Mouse (Mus musculus): ENCODE data around the gene Car11. TPM values are rescaled to one million over a fixed set of nuclear protein-coding genes. Genes with fewer than 3 reads are reported as not detected.
A peak's percentile ranks its signal among the peaks of the same experiment; 100 is the strongest.

The Car11 gene
- polyA plus RNA-seq, 1 experiment: 3.6 TPM

DNA sequence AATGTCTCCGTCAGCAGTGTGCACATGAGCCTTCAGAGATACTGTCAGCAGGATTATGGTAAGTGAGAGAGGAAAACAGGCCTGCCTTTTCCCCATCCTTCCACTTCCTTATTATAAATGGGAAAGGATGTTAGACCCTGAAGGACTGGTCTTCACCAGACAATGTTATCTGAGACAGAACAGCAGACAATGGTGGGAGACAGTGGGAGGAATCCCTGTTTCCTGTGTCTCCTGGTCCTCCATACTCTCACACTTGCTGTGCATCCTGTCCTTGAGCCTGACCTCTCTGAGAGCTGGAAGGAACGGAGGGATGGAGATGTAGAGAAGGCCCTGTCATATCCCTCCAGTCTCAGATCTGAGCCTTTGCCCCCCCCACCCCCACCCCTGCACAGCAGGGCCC, 7.3 kb upstream of the Car11 start:
- H3K79me2 ChIP-seq (ENCODE audit: control insufficient read depth, insufficient read depth): no peaks in the 10 kb centered on the region
- no peaks in the 10 kb centered on the region for H3K36me3 ChIP-seq (ENCODE audit: control insufficient read depth, insufficient read depth)
- no peak overlapping the region for H3K4me2 ChIP-seq (ENCODE audit: low read depth)
- no peaks in the 10 kb centered on the region for H3K27me3 ChIP-seq (ENCODE audit: control insufficient read depth, insufficient read depth, insufficient read length)
- no peak overlapping the region for H3K4me3 ChIP-seq
- no peak overlapping the region for H3ac ChIP-seq (ENCODE audit: control insufficient read depth, insufficient read length)
- TF ChIP-seq SRF (IDR thresholded peaks at IDR 0.05; ENCODE audit: control insufficient read depth, insufficient read length, low read depth): no peak
- no peak for TF ChIP-seq TCF12 (IDR thresholded peaks at IDR 0.05; ENCODE audit: insufficient read depth, poor library complexity, severe bottlenecking)
- no peak for TF ChIP-seq POLR2A (IDR thresholded peaks at IDR 0.05; ENCODE audit: insufficient read length, low read depth)
- TF ChIP-seq POLR2AphosphoS2 (IDR thresholded peaks at IDR 0.05; ENCODE audit: insufficient read length, low read depth): no peak
- no peak for TF ChIP-seq E2F4 (IDR thresholded peaks at IDR 0.05; ENCODE audit: insufficient read depth)
- no peak for TF ChIP-seq REST (IDR thresholded peaks at IDR 0.05; ENCODE audit: insufficient read depth, insufficient read length)

DNA sequence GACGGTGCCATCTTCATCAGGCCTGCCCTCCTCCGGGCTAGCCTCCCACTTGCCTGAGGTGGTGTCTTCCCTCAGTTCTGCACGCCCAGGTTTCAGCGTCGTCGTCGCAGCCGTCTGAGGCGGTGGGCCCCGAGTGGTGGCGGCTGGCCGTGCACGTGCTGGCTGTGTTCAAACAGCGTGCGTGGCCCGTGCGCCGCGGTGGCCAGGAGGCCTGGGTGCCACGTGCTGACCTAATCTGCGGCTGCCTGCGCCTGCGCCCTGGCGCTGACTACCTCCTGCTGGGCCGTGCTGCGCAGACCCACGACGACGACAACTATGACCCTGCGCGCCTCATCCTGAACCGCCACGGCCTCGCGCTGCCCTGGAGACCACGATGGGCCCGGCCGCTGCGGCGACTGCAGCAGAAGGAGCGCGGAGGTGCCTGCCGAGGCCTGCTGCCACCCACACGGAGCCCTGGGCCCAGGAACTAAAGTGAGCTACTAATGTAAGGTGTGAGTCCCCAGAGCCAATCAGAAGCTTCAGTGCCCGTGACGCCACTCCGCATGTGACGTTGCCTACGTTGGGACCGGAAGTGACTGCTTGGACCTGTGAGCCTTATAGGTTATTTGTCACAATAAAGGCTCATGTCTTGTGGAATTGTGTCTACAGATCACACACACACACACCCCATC, 5.6 kb upstream of the Car11 start, which contains the start of gene Sec1:
Gene Sec1, minus strand, starts transcription at position 482 of the 671 bp plus-strand sequence.
- Histone ChIP-seq H3K27me3 (ENCODE audit: control insufficient read depth, insufficient read depth, insufficient read length) (no peaks in the 10 kb centered on the region), H3K4me2 (ENCODE audit: low read depth) (no peak within 1 kb of the TSS), H3K4me3 (no peak within 1 kb of the TSS), H3K36me3 (ENCODE audit: control insufficient read depth, insufficient read depth) (no peaks in the 10 kb centered on the region), H3ac (ENCODE audit: control insufficient read depth, insufficient read length) (no peak within 1 kb of the TSS), H3K79me2 (ENCODE audit: control insufficient read depth, insufficient read depth) (no peaks in the 10 kb centered on the region)
- TF ChIP-seq TCF3 (IDR thresholded peaks at IDR 0.05; ENCODE audit: insufficient read length, low read depth) (no peak), MAX (IDR thresholded peaks at IDR 0.05; ENCODE audit: low read depth) (no peak)

DNA sequence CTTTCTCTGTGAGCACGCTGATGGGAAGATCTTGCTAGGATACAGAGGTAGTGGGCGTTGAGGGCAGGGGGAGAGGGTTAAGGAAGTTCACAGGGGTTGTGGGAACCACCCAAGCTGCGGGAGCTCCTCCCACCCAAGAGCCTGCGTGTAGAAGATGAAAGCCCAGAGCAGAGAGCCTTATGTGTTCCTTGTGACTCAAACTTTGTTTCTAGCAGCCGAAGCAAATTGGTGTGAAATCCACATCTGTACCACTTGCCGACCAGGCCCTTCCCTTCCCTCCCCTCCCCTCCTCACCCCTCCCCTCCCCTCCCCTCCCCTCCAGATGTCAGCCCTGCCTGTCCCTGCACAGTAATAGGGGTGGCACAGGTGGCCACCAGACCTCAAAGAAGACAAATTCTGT, 4.5 kb upstream of the Car11 start:
- no peak overlapping the region for H3K4me2 ChIP-seq (ENCODE audit: low read depth)
- no peaks in the 10 kb centered on the region for H3K36me3 ChIP-seq (ENCODE audit: control insufficient read depth, insufficient read depth)
- peaks cover 10% of the 10 kb centered on the region for H3K27me3 ChIP-seq (ENCODE audit: control insufficient read depth, insufficient read depth, insufficient read length)
- no peak overlapping the region for H3K4me3 ChIP-seq
- no peak overlapping the region for H3ac ChIP-seq (ENCODE audit: control insufficient read depth, insufficient read length)
- TF ChIP-seq MYOG (IDR thresholded peaks at IDR 0.05; ENCODE audit: control insufficient read depth in 1 of 3, insufficient read depth in 1 of 3, insufficient read length in 2 of 3, low read depth in 2 of 3) (no peak), CEBPB (IDR thresholded peaks at IDR 0.05; ENCODE audit: insufficient read depth, poor library complexity, severe bottlenecking) (no peak), MAX (IDR thresholded peaks at IDR 0.05; ENCODE audit: low read depth) (no peak), USF1 (IDR thresholded peaks at IDR 0.05; ENCODE audit: low read depth) (no peak), REST (IDR thresholded peaks at IDR 0.05; ENCODE audit: insufficient read depth, insufficient read length) (no peak), TCF12 (IDR thresholded peaks at IDR 0.05; ENCODE audit: insufficient read depth, poor library complexity, severe bottlenecking) (no peak), SRF (IDR thresholded peaks at IDR 0.05; ENCODE audit: control insufficient read depth, insufficient read length, low read depth) (no peak)
- no peaks in the 10 kb centered on the region for H3K79me2 ChIP-seq (ENCODE audit: control insufficient read depth, insufficient read depth)

DNA sequence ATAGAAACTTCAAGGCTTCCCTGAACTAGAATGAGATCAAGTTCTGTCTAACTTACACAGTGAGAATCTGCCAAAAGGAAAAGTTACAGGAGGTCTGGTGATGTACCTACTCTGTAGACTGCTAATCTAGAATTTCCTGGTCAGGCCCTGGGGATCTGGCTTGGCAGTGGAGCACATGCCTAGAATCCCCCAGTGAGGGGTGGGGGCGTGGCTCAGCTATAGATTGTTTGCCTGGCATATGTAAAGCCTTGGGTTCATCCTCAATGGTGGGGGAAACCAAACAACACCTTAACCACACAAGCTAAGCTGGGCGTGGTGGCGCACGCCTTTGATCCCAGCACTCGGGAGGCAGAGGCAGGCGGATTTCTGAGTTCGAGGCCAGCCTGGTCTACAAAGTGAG, 1.7 kb upstream of the Car11 start:
- Histone ChIP-seq H3K79me2 (ENCODE audit: control insufficient read depth, insufficient read depth) (no peaks in the 10 kb centered on the region), H3ac (ENCODE audit: control insufficient read depth, insufficient read length) (no peak overlapping the region), H3K4me2 (ENCODE audit: low read depth) (no peak overlapping the region), H3K36me3 (ENCODE audit: control insufficient read depth, insufficient read depth) (no peaks in the 10 kb centered on the region), H3K4me3 (no peak overlapping the region), H3K27me3 (ENCODE audit: control insufficient read depth, insufficient read depth, insufficient read length) (peaks cover 16% of the 10 kb centered on the region)
- no peak for TF ChIP-seq E2F4 (IDR thresholded peaks at IDR 0.05; ENCODE audit: insufficient read depth)
- TF ChIP-seq POLR2A (IDR thresholded peaks at IDR 0.05; ENCODE audit: insufficient read length, low read depth): no peak
- no peak for TF ChIP-seq TCF3 (IDR thresholded peaks at IDR 0.05; ENCODE audit: insufficient read length, low read depth)
- TF ChIP-seq TCF12 (IDR thresholded peaks at IDR 0.05; ENCODE audit: insufficient read depth, poor library complexity, severe bottlenecking): no peak
- TF ChIP-seq MYOD1 (IDR thresholded peaks at IDR 0.05; ENCODE audit: control insufficient read depth in 1 of 3, insufficient read length in 2 of 3, low read depth in 2 of 3): no peak
- TF ChIP-seq USF1 (IDR thresholded peaks at IDR 0.05; ENCODE audit: low read depth): no peak
- TF ChIP-seq CEBPB (IDR thresholded peaks at IDR 0.05; ENCODE audit: insufficient read depth, poor library complexity, severe bottlenecking): no peak
- no peak for TF ChIP-seq REST (IDR thresholded peaks at IDR 0.05; ENCODE audit: insufficient read depth, insufficient read length)
- no peak for TF ChIP-seq SRF (IDR thresholded peaks at IDR 0.05; ENCODE audit: control insufficient read depth, insufficient read length, low read depth)
- TF ChIP-seq MYOG (IDR thresholded peaks at IDR 0.05; ENCODE audit: control insufficient read depth in 1 of 3, insufficient read depth in 1 of 3, insufficient read length in 2 of 3, low read depth in 2 of 3): no peak
- no peak for TF ChIP-seq MAX (IDR thresholded peaks at IDR 0.05; ENCODE audit: low read depth)
- no peak for TF ChIP-seq POLR2AphosphoS2 (IDR thresholded peaks at IDR 0.05; ENCODE audit: insufficient read length, low read depth)

DNA sequence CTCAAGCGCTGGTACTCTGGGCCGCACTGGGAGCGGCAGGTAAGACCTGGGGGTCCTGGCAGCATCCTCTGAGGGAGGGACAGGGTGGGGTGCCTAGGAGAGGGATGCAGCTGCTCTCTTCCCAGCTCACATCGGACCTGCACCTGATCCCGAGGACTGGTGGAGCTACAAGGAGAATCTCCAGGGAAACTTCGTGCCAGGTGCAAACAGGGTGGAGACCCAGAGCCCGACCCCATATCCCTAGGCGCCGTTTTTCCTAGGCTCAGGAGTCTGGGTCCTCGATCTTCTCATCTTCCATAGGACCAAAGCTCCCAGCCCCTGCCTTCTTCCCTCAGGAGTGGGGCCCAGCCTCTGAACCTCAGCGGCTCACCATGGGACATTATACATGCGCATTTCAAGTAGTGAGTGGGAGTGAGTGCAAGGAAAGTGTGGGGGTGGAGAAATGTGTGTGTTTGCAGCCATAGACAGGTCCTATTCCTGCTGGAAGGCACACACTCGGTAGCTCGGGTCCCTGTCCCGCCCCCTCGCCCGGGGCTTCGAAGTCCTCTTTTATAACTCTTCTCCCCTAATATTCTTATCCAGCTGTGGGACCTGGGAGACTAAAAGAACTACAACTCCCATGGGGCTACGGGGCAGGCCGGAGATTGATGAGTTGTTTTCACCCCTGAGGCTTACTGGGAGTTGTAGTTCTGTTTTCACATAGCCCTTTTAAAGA, 815 bp downstream of the Car11 start:
- no peak overlapping the region for H3ac ChIP-seq (ENCODE audit: control insufficient read depth, insufficient read length)
- H3K79me2 ChIP-seq (ENCODE audit: control insufficient read depth, insufficient read depth): no peaks in the 10 kb centered on the region
- no peaks in the 10 kb centered on the region for H3K36me3 ChIP-seq (ENCODE audit: control insufficient read depth, insufficient read depth)
- H3K27me3 ChIP-seq (ENCODE audit: control insufficient read depth, insufficient read depth, insufficient read length): peaks cover 16% of the 10 kb centered on the region
- peak overlapping the region; percentile 8 for H3K4me3 ChIP-seq
- no peak for TF ChIP-seq MYOD1 (IDR thresholded peaks at IDR 0.05; ENCODE audit: control insufficient read depth in 1 of 3, insufficient read length in 2 of 3, low read depth in 2 of 3)
- TF ChIP-seq MAX (IDR thresholded peaks at IDR 0.05; ENCODE audit: low read depth): no peak
- TF ChIP-seq MYOG (IDR thresholded peaks at IDR 0.05; ENCODE audit: control insufficient read depth in 1 of 3, insufficient read depth in 1 of 3, insufficient read length in 2 of 3, low read depth in 2 of 3): no peak
- TF ChIP-seq TCF3 (IDR thresholded peaks at IDR 0.05; ENCODE audit: insufficient read length, low read depth): no peak
- no peak for TF ChIP-seq SRF (IDR thresholded peaks at IDR 0.05; ENCODE audit: control insufficient read depth, insufficient read length, low read depth)
- TF ChIP-seq USF1 (IDR thresholded peaks at IDR 0.05; ENCODE audit: low read depth): no peak
- no peak for TF ChIP-seq POLR2AphosphoS2 (IDR thresholded peaks at IDR 0.05; ENCODE audit: insufficient read length, low read depth)
- no peak for TF ChIP-seq E2F4 (IDR thresholded peaks at IDR 0.05; ENCODE audit: insufficient read depth)
- TF ChIP-seq REST (IDR thresholded peaks at IDR 0.05; ENCODE audit: insufficient read depth, insufficient read length): no peak
- TF ChIP-seq TCF12 (IDR thresholded peaks at IDR 0.05; ENCODE audit: insufficient read depth, poor library complexity, severe bottlenecking): no peak
- no peak for TF ChIP-seq CEBPB (IDR thresholded peaks at IDR 0.05; ENCODE audit: insufficient read depth, poor library complexity, severe bottlenecking)
- TF ChIP-seq POLR2A (IDR thresholded peaks at IDR 0.05; ENCODE audit: insufficient read length, low read depth): no peak
- peak overlapping the region; percentile 69 for H3K4me2 ChIP-seq (ENCODE audit: low read depth)
